Mouse (Mus musculus) myocyte (in vitro differentiated cells): ENCODE results near the gene Tac4. TPM values are rescaled to one million over a fixed set of nuclear protein-coding genes. Genes with fewer than 3 reads are reported as not detected.

Source experiments
- H3K27me3 ChIP-seq: one replicate; pipeline ENCODE4 v1.6.1; 2011; ENCODE audit not compliant: control insufficient read depth, insufficient read depth, insufficient read length
- H3K36me3 ChIP-seq: one replicate; pipeline ENCODE4 v1.6.1; 2011; ENCODE audit not compliant: control insufficient read depth, insufficient read depth
- H3K4me2 ChIP-seq: one replicate; pipeline ENCODE4 v1.6.1; 2011; ENCODE audit warnings: low read depth, control low read depth
- H3K4me3 ChIP-seq: one replicate; pipeline ENCODE4 v1.5.1; 2011; ENCODE audit warnings: mild to moderate bottlenecking, control low read depth, moderate library complexity
- H3K79me2 ChIP-seq: one replicate; pipeline ENCODE4 v1.6.1; 2011; ENCODE audit not compliant: control insufficient read depth, insufficient read depth
- H3ac ChIP-seq: one replicate; pipeline ENCODE4 v1.6.1; 2011; ENCODE audit not compliant: control insufficient read depth, insufficient read length
- CEBPB ChIP-seq: IDR thresholded peaks from 2 replicates; pipeline ENCODE4 v1.6.1; 2011; ENCODE audit warnings: mild to moderate bottlenecking, moderate library complexity; ENCODE audit not compliant: poor library complexity, insufficient read depth, severe bottlenecking
- E2F4 ChIP-seq: IDR thresholded peaks from one replicate; pipeline ENCODE4 v1.6.1; 2011; ENCODE audit warnings: mild to moderate bottlenecking, control low read depth, moderate library complexity; ENCODE audit not compliant: insufficient read depth
- MAX ChIP-seq: IDR thresholded peaks from one replicate; pipeline ENCODE4 v1.6.1; 2011; ENCODE audit warnings: low read depth, mild to moderate bottlenecking, control low read depth
- MYOD1 ChIP-seq, 3 experiments: IDR thresholded peaks; one replicate each; pipeline ENCODE4 v1.6.1; 2011; ENCODE audit warnings: control low read depth in 2 of 3, low read depth in 2 of 3, mild to moderate bottlenecking in 2 of 3, moderate library complexity in 1 of 3; ENCODE audit not compliant: insufficient read length in 2 of 3, control insufficient read depth in 1 of 3
- MYOG ChIP-seq, 3 experiments: IDR thresholded peaks; one replicate each; pipeline ENCODE4 v1.6.1; 2011; ENCODE audit warnings: control low read depth in 2 of 3, low read depth in 2 of 3, mild to moderate bottlenecking in 2 of 3; ENCODE audit not compliant: insufficient read length in 2 of 3, control insufficient read depth in 1 of 3, insufficient read depth in 1 of 3
- POLR2A ChIP-seq: IDR thresholded peaks from one replicate; pipeline ENCODE4 v1.6.1; 2011; ENCODE audit warnings: low read depth, mild to moderate bottlenecking, control low read depth, moderate library complexity; ENCODE audit not compliant: insufficient read length
- POLR2AphosphoS2 ChIP-seq: IDR thresholded peaks from one replicate; pipeline ENCODE4 v1.6.1; 2011; ENCODE audit warnings: low read depth, control low read depth; ENCODE audit not compliant: insufficient read length
- REST ChIP-seq: IDR thresholded peaks from one replicate; pipeline ENCODE4 v1.6.1; 2011; ENCODE audit warnings: mild to moderate bottlenecking, control low read depth, moderate library complexity; ENCODE audit not compliant: insufficient read depth, insufficient read length
- SRF ChIP-seq: IDR thresholded peaks from one replicate; pipeline ENCODE4 v1.6.1; 2011; ENCODE audit warnings: low read depth; ENCODE audit not compliant: control insufficient read depth, insufficient read length
- TCF12 ChIP-seq: IDR thresholded peaks from one replicate; pipeline ENCODE4 v1.6.1; 2011; ENCODE audit warnings: mild to moderate bottlenecking, control low read depth; ENCODE audit not compliant: poor library complexity, insufficient read depth, severe bottlenecking
- TCF3 ChIP-seq: IDR thresholded peaks from one replicate; pipeline ENCODE4 v1.6.1; 2011; ENCODE audit warnings: low read depth, control low read depth; ENCODE audit not compliant: insufficient read length
- USF1 ChIP-seq: IDR thresholded peaks from one replicate; pipeline ENCODE4 v1.6.1; 2011; ENCODE audit warnings: low read depth, mild to moderate bottlenecking, control low read depth, moderate library complexity
- polyA plus RNA-seq: library from polyadenylated mRNA; unstranded; fragments of >200 nt; fragmentation: generic; extraction: Trizol; gene quantifications from one replicate; pipeline ENCODE4 v1.2.1, GENCODE M21; 2012; ENCODE audit warnings: missing spikeins

Tac4 gene
- polyA plus RNA-seq, 1 experiment = 8.3 TPM

- peak overlapping the region; percentile 46 for H3ac ChIP-seq
- H3K27me3 ChIP-seq = no peaks in the 10 kb centered on the region
- H3K4me2 ChIP-seq = peak overlapping the region; percentile 97
- peak; percentile 83 for TF ChIP-seq POLR2AphosphoS2
- peak; percentile 46 for TF ChIP-seq SRF
- TF ChIP-seq POLR2A = no peak
- TF ChIP-seq MYOG (IDR thresholded peaks at IDR 0.05; ENCODE audit: control insufficient read depth in 1 of 3, insufficient read depth in 1 of 3, insufficient read length in 2 of 3, low read depth in 2 of 3) = no peak
- peaks cover 10% of the 10 kb centered on the region for H3K36me3 ChIP-seq
- H3K79me2 ChIP-seq = peaks cover 52% of the 10 kb centered on the region
- peak overlapping the region; percentile 57 for H3K4me3 ChIP-seq
Measured at GRCm38 (mm10) chr11:95309510-95310006, 48.2 kb downstream of the Tac4 start.

DNA sequence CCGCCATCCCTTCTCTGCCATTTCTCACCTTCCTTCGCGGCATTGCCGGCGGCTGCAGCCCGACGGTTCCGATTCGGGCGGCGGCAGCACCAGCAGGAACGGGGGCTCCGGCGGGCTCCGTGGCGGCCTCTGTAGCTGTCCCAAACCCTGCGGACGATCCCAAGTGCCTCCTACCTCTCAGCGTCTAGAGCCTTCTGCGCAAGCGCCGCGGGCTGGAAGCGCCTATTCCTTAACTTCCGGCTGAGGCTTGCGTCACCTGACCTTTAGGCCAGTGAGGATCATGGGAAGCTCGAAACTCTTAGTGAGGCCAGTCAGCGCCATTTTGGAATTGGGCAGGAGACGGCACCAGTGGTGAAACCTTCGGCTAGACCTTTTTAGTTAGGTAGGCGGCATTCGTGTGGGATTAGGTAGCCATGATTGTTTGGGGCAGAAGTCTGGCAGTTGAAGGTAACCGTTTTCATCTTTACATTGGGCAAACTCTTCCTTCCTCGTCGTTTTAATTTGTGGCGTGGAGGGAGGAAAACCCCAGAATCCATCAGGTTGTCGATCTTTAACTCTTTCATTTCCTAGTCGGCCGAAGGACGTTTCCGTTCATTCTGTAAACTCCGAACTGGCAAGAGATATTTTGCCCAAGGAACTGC is 48.8 kb downstream of the Tac4 start, which contains the start of gene Kat7:
TSS of gene Kat7 (minus strand) at position 240 of the 641 bp plus-strand sequence.
- H3K4me3 ChIP-seq = peak within 1 kb of the TSS; percentile 57
- peaks cover 6% of the 10 kb centered on the region for H3K36me3 ChIP-seq
- TF ChIP-seq SRF = peak; percentile 35
- no peak for TF ChIP-seq MYOG (IDR thresholded peaks at IDR 0.05; ENCODE audit: control insufficient read depth in 1 of 3, insufficient read depth in 1 of 3, insufficient read length in 2 of 3, low read depth in 2 of 3)
- peak; percentile 73 for TF ChIP-seq POLR2A
- TF ChIP-seq USF1 = peak; percentile 95
- peak; percentile 58; the same call in 1 of the 2 replicates for TF ChIP-seq CEBPB
- peak; percentile 72 for TF ChIP-seq POLR2AphosphoS2
- no peak for TF ChIP-seq MAX
- TF ChIP-seq E2F4 = no peak
- peak within 1 kb of the TSS; percentile 46 for H3ac ChIP-seq
- peak within 1 kb of the TSS; percentile 97 for H3K4me2 ChIP-seq
- peaks cover 46% of the 10 kb centered on the region for H3K79me2 ChIP-seq
- H3K27me3 ChIP-seq = no peaks in the 10 kb centered on the region

GRCm38 (mm10) chr11:95310648-95311424 is 49.5 kb downstream of the Tac4 start:
- Histone ChIP-seq H3K27me3 (no peaks in the 10 kb centered on the region), H3K4me3 (peak overlapping the region; percentile 57), H3K36me3 (no peaks in the 10 kb centered on the region), H3K79me2 (peaks cover 39% of the 10 kb centered on the region), H3K4me2 (peak overlapping the region; percentile 84), H3ac (peak overlapping the region; percentile 46)
- TF ChIP-seq TCF12 = no peak
- no peak for TF ChIP-seq POLR2AphosphoS2
- TF ChIP-seq CEBPB = no peak
- no peak for TF ChIP-seq E2F4
- TF ChIP-seq MYOD1 (IDR thresholded peaks at IDR 0.05; ENCODE audit: control insufficient read depth in 1 of 3, insufficient read length in 2 of 3, low read depth in 2 of 3) = no peak
- TF ChIP-seq USF1 = no peak
- TF ChIP-seq REST = no peak
- TF ChIP-seq MYOG (IDR thresholded peaks at IDR 0.05; ENCODE audit: control insufficient read depth in 1 of 3, insufficient read depth in 1 of 3, insufficient read length in 2 of 3, low read depth in 2 of 3) = no peak
- no peak for TF ChIP-seq SRF
- TF ChIP-seq TCF3 = no peak
- no peak for TF ChIP-seq POLR2A
- TF ChIP-seq MAX = no peak

DNA sequence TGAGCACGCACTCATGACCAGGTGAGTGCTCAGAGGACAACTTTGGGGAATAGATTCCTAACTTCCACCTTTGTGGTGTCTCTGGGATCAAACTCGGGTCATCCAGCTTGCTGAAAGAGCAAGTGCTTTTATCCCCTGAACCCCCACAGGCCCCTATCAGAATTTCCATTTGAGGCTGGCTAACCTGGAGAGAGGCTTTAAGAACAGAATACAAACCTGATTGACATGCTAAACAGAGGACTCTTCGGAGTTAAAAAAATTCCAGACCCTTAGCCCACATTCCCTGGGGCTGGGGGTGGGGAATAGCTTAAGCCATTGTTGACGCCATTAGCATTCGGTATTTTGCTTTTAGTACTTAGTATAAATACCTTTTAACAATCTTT is 50.1 kb downstream of the Tac4 start:
- peak overlapping the region; percentile 84 for H3K4me2 ChIP-seq
- H3ac ChIP-seq = no peak overlapping the region
- no peaks in the 10 kb centered on the region for H3K27me3 ChIP-seq
- TF ChIP-seq MYOG (IDR thresholded peaks at IDR 0.05; ENCODE audit: control insufficient read depth in 1 of 3, insufficient read depth in 1 of 3, insufficient read length in 2 of 3, low read depth in 2 of 3) = no peak
- no peak for TF ChIP-seq POLR2AphosphoS2
- no peak for TF ChIP-seq USF1
- TF ChIP-seq TCF12 = no peak
- TF ChIP-seq CEBPB = no peak
- no peak for TF ChIP-seq E2F4
- peak overlapping the region; percentile 57 for H3K4me3 ChIP-seq
- H3K79me2 ChIP-seq = peaks cover 34% of the 10 kb centered on the region
- no peaks in the 10 kb centered on the region for H3K36me3 ChIP-seq
